Mouse (Mus musculus) embryonic fibroblast, embryonic 13.5 days (primary cell): ENCODE measurements around the gene Gtf2h3.

Experiments used
- CTCF ChIP-seq: IDR thresholded peaks from 2 replicates; pipeline ENCODE4 v1.5.1; 2011; ENCODE audit warnings: mild to moderate bottlenecking, control low read depth, low read length, moderate library complexity, borderline replicate concordance; ENCODE audit not compliant: insufficient read depth
- POLR2A ChIP-seq: IDR thresholded peaks from 2 replicates; pipeline ENCODE4 v1.6.1; 2011; ENCODE audit warnings: low read depth, mild to moderate bottlenecking, control low read depth, low read length, moderate library complexity

DNA sequence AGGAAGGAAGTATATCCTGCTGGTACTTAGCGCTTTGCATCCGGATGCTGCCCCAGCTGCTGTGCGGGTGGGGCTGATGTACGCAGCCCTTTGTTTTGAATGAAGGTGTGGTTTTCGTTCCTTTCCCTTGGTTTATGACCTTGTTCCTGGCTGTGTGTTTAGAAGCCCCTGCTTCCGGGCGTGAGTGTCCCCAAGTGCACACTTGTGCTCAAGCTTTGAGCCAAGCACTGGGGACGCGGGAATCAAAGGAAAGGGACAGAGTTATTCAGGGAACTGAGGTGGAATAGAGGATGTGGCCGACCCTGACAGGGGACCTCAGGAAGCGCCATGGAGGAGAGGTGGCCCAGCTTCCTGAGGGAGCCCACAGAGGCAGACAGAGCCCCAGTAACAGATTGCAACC, 35.8 kb downstream of the Gtf2h3 start:
- TF ChIP-seq CTCF (no peak), POLR2A (no peak)
